Mouse (Mus musculus) embryo, embryonic 11 days (tissue): Measurements from ENCODE around the gene Hopx.

Source experiments
- DNase-seq: peaks from one replicate; pipeline ENCODE4 v3.0.0-alpha.2; 2015

The Hopx gene

DNA sequence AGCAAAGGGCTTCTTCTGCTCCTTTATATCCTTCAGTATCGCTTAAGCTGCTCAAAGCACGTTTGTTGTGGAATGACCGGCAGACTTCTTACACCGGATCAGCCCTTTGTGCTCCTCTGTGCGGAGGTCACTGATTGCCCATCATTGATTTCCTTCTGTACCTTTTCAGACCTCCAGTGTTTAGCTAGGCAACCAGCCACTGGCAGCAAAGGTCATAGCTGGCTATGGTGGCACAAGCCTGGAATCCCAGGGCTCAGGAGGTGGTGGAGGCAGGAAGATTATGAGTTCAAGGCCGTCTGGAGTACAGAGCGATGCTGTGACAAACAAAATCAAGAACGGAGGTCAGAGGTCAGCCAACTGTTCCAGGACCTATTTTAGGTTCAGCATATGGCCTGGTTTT is 17.0 kb upstream of the Hopx start:
- no peak for DNase-seq

DNA sequence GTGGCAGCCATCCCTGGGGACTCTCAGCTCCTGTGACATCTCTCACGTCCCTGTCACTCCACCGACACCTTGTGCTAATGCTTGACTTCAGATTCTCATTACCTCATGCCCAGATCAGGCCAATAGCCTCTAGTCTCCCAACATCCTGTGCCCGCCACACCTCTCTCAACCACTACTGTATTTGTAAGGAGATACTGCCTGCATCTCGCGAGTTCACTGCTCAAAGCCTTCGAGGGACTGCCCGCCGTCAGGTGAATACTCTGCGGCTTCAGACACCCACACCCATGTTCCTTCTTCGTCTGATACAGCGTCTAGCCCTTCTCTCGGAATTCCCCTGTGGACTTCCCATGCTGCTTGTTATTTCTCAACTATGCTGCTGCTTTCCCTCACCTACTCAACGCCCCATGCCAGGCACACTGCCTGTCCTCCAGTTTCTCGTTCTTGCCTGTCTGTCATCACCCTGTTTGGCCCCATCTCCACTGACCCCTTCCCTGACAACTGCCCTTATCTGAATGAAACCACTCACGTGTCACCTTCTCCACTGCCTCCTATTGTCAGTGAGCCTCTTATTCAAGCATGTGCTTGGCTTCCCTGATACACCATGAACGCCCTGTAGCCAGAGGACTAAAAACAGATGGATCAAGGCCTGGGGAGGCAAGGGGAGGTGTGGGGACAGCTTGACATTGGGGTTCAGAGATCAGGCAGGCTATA is 15.5 kb upstream of the Hopx start:
- DNase-seq, result no peak

DNA sequence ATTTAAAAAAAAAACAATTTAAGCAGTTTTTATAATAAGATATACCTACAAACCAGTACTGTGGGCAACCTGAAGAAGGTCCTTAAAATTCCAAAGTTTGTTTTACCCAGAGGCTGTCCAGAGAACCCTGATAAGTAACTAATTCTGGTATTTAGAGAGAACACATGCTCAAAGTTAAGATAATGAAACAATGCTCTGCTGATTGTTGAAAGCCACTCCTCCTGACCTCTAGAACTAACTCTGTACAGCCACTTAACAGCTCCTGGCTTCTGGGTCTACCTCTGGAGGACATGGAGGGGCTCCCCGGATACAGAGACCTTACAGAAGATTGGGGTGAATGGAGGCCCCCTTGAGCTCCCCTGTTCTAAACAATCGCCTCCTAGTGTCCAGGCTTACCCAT is 15.0 kb upstream of the Hopx start:
- no peak for DNase-seq

DNA sequence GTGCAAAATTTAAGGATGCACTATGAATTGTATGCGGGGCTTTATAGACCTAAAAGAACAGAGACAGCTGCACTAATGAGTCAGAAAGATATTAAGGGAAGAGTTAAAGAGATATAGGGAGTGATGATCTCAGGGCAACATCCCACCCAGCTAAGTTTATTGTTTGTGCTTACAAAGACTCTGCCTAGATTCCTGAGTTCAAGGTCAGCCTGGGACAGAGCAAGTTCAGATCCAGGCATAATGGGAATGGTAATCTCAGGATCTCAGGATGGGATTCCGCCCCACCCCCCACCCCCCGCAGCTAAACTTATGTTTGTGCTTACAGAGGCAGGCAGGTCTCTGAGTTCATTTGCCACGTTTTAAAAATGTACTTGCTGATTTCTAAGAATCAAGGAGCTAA is 13.9 kb upstream of the Hopx start:
- no peak for DNase-seq

DNA sequence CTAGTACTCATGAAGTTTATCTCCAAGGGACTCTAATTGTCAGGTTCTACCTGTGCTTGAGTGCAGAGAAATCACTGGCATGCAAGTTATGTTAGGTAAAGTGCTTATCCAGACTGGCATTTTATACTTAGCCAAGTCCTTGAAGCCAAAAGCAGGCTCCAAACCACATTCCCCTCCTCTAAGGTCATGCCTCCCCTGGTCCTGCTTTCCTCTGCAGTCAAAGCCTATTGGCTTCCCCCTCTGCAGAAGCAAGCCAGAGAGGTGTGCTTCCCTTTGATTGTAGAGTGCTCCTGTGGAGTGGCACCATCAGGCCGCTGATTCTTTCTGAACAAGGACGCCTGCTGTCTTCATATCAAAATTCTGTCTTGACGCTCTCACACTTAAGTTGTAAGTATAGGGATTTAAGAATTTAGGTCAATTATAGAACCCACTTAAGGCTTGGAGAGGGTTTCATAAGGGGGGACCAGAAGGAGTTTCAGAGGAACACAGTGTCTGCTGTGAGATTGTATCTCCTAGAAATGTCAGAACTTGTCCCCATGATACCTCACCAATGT is 11.6 kb upstream of the Hopx start:
- DNase-seq, result no peak

DNA sequence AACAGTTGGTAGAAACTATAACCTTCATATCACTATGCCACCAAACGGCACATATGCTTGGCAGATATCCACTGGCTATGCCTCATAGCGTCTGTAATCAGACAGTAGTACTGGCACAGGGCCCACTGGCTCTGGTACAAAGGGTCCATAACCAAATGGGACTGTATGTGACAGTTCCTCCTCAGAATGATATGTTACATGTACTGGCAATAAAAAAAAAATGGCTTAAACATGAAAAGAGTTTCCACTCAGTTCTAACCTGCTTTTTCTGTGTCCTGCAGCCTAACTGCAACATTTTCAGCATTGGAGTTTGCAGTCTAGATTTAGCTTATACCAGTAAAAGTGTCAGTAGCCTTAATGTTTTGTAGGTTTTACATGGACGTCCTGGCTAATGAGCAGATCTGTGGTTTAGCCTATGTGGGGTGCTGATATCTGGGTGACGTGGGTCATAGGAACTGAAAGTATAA is 9.9 kb upstream of the Hopx start:
- DNase-seq, result no peak

DNA sequence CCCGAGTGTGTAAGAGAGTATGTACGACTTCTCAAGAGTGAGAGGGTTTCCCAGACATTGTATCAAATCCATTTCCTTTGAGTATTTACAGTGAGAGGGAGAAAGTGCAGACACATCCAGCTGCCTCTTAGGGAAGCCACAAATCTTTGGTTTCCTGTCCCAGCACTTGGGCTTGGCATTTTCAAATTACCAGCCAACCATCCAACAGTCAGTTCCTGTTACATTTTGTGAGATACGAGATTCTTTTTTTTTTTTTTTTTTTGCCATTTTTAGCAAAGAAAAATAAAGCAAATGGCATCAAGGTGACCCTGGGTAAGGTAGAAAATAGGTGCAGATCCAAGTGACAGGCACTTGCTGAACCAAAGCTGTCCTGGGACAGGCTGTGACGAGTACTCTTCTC is 9.2 kb upstream of the Hopx start:
- no peak for DNase-seq

DNA sequence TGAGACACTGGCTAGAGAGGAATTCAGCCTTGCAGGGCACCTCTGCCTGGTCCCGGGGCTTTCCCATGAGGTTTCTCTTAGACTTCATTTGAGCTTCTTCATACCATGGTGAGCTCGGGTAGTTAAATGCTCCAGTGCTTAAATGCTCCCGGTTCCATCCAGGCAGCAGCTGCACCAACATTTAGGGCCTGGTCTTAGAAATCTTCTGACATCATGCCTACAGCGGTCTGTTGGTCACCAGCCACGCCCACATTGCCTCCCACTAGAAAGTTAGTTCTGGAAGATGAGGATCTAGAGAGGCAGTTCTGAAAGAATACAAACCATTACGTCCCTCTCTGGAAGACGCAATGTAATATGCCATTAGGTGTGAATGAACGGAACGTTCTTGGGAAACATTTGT is 8.7 kb upstream of the Hopx start:
- DNase-seq, result no peak

DNA sequence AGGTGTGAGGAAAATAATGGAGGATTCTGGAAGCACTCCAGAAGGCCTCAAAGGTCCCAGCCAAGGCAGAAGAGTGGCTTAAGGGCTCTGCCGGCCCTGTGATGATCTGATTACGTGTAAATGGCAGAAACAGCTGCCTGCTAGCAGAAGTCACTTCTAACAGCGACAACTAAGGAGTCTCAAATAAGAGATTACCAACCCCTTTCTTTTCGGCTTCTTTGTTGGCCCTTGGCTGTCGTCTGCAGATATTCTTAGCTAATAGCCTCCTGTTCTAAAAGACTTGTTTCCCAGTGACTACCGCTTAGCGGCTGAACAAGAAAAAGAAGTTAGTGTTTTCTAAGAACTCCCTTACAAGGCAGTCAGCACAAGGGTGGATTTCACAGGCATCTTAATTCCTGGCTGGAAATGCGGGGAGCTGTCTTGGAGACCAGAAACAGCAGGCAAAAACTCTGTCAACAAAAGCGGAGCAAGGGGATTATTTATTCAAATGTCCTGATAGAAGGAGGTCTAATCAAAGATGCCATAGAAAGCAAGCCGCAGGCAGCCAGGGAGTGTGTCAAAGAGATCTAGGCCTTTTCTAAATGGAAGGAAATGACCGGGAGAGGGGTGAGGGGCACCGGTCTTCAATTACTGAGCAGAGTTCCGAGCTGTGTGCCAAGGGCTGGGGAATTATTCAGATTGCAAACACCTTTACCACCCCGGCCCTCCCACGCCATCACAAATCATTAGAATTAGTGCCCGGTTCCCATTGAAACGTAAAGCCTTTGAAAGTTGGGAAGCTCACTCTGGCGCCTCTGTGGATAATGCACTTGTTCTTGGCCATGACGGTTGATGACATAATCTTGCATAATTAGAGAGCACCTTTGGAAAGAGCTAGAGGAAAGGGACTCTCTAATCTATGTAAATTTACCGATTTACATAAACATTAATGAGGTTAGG is 7.6 kb upstream of the Hopx start:
- DNase-seq, result peak; percentile 56

DNA sequence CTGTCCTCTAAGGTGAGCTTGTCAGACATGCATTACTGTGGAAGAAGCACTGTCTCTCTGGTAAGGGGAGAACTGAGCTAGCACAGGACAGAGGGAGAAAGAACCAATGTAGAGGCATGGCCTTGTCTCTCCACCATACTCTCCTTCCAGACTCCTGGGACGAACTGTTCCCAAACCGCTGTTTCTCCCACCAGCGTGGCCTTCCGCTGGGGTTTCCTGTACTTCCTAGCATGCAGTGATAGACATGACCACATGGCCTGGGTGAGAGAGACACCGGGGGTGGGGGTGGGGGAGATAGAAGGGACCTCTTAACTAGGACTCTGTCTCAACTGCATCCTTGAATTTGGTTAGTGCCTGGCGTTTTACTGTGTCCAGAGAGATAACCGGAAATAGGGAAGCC is 5.8 kb upstream of the Hopx start:
- no peak for DNase-seq

DNA sequence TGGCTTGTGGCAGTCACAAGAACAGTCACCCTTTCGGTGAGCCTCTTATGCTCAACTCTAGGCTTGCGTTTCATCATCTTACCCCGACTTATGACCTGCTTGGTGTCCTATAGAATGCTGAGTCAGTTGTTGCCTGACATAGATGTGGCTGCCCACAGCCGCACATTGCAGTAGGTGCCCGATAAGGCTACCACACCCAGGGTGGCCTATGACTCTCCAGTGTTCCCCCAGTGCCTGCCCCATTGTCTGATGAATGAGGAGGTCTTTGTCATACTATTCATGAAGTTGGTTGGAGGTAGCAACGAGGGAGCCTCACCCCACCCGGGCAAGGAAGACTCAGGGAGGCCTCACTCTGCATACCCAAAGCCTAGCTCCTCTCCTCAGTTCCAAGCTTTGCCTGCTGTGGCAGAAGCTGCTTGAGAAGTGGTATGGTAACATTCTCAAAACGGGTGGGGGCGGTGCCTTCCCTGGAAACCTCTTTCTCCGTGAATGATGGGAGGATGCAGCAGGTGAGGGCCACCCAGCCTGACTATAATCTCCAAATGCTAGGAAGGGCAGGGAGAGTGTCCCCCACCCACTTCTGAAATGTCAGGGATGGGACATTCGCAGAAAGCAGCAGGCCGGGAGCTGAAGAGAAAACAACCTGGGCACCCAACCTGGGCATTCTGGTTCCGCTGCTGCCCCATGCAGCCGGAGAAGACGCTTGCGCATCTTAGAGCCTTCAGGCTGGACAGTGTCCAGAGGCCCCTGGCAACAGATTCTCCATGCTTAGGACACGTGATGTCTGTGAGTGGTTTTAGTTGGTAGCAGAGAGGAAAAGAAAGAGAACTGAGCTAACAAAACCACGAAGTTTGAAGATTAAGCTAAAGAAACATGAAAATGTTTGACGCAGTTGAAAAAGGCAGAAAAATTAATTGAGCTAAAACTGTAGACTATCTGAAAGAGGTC is 4.8 kb upstream of the Hopx start:
- no peak for DNase-seq

DNA sequence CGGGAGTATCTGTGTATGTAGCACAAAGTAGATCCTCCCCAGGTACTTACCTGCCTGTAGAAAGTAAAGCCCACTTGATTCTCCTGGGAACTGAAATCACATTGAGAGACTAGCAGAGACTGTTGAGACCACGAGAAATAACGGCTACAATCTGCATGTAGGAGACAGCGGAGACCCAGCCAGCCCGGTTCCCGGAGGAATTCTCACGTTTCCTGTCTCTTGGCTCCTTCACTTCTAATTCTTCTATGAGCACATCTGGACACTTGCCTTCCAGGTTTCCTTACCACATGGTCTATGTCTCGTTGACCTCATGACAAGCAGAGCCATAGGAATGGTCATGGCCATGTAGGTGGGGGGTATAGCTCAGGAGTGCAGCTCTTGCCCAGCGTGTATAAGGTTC is 811 bp upstream of the Hopx start:
- DNase-seq, result no peak

DNA sequence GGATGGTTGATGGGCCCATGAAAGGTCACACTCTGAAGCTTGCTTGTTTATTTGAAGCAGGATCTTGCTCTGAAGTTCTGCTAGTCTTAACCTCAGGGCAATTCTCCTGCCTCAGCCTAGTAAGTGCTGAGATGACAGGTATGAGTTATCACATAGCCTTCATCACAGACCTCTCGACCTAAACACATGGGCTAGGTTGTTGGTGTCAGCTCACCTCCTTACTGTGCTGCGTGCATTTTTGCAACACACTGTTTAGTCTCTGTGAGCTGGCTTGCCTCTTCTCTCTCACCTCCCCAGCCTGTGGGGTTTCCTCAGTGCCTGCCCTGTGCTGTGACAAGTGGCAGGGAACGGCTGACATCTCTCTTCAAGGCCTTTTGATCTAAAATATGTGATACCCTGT is 1.1 kb downstream of the Hopx start:
- DNase-seq, result no peak

DNA sequence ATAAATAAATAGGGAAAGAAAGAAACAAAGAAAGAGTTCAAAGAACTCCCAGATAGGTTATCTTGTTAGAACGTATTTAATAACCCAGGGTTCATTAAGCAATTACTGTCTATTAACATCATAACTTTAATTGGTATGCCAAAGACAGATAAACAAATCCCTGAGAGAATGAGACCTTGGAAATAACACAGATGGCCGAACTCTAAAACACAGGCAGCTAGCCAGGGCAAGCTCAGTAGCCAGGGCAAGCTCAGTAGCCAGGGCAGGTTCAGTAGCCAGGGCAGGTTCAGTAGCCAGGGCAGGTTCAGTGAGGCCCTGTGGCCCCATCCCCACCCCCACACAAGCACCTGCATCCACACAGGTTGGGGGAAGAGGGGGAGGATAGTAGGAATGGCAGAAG is 2.9 kb downstream of the Hopx start:
- no peak for DNase-seq

DNA sequence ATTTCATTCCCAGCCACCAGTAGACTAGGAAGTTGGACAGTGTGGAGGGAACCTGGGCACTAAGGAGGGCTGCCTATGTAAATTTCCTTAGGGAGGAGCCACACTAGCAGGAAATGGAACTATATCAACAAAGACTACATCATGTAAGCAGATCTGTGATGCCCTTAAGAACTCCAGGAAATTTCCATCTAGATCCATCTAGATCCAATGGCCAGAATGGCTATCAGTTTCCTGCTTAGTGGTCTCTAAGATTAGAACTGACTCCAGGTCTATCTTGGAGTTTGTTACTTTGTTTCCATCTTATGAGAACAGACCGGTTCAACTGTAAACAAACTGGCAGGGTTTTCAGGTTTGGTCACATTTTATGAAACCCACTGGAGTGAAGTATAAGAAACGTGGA is 5.1 kb downstream of the Hopx start:
- DNase-seq, result no peak

DNA sequence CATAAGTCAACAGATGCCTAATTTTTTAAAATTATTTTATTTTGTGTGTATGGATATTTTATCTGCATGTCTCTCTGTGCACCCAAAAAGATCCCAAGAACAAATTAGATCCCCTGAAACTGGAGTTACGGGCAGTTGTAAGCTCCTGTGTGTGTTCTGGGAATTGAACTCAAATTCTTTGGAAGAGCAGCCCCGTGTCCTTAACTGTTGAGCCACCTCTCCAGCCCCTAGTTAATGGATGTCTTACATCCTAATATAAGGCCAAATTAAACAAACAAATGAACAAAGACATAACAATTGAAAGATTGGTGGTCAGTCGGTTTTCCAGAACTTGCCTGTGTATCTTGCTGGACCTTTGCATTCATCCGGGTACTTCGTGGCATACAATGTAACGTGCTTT is 6.1 kb downstream of the Hopx start:
- DNase-seq, result no peak

DNA sequence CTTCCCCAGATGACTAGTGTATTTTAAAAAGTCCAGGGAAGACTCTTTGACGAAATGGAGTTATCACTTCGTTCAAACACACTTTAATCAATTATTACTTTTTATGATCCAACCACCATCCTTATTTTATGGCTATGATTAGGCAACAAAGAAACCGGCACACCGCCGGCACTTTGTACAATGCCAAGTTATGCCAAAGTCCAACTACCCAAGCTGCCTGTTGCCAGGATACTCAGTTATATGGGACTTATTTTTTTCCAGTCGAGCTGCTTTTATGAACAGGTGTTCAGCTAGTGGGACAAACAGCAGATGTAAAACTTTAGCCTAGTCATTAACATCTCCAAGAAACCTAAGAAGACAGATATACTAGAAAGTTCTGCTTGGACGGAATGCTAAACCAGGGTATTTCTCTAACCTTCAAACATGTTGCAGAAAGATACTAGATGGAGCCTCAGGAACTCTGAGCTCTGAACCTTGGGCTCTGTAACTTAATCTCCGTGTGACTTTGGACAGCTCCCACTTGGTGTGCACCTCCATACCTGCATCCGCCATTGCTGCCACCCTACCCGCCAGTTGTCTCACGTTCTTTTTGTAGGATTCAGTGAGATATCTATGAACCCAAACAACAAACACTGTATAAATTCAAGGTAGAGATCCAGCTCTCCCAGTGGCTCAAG is 7.6 kb downstream of the Hopx start:
- DNase-seq, result no peak

DNA sequence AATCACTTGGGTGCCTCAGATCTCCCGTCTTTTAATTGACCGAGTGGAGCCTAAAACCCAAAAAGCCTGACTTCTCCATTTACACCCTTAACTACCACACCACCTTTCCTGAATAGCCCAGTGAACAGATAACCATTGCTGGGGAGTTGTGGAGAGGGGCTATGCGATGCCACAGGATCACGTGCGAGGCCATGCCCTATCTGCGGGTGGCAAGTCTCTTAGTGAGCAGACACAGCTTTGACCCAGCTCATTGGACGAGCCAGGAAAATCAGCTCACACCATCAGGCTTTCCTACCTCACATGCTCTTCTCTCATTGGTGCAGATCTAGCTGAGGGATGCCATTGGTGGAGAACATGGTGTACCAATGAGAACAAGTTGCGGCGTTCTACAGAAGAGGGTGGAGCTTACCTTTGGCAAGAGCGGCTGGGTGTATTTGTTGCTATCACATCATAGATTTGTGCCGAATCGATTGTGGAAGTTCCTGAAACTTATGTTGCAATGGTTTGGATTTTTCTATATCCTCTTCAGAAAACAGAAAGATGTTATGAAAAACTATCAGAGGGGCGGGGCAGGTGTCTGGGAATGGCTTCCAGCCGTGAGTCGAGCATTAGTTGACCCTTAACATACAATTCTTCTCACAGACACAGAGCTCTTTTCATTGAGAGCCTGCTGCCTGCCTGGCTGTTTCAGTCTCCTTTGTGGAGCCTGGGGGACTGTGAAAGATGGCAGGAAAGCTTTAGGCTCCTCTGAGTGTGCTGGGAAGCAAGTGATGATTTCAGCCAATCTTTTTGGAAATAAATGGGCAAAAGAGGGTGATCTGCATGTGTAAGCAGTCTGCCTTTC is 12.2 kb downstream of the Hopx start:
- DNase-seq, result peak; percentile 29

DNA sequence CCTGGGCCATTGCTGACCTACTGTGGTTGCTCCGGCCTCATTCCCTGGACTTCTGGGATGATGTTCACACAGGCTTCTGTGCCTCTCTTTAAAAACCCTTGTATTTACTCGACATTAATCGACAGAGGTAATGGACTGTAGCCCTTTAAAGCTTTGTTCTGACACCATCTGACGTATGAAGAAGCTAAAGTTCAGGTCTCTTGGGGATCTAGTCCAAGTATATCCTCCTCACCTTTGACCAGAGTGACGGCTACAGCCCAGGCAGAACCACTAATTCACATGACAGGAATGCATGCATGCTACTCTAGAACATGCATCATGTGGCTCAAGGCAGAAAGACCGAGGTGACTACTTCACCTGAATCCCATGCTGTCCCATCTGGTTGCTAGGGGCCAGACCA is 14.2 kb downstream of the Hopx start:
- DNase-seq, result no peak

DNA sequence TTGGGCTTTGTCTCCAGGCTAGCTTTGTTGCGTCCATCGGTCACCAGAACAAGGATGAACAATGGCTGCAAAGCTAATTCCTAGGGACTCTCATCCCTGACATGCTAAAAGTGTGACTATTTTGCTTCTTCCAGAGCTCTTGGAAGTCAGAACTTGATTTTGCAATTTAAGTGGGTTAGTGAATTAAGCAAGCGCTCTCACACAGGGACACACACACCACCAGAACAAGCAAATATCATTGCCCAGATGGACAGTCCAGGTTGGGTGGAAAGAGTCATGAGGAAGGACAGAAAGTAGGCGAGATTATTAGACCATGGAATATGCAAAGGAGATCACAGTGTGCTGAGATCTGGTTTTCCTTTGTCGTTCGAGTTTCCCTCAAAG is 14.9 kb downstream of the Hopx start:
- DNase-seq, result no peak

DNA sequence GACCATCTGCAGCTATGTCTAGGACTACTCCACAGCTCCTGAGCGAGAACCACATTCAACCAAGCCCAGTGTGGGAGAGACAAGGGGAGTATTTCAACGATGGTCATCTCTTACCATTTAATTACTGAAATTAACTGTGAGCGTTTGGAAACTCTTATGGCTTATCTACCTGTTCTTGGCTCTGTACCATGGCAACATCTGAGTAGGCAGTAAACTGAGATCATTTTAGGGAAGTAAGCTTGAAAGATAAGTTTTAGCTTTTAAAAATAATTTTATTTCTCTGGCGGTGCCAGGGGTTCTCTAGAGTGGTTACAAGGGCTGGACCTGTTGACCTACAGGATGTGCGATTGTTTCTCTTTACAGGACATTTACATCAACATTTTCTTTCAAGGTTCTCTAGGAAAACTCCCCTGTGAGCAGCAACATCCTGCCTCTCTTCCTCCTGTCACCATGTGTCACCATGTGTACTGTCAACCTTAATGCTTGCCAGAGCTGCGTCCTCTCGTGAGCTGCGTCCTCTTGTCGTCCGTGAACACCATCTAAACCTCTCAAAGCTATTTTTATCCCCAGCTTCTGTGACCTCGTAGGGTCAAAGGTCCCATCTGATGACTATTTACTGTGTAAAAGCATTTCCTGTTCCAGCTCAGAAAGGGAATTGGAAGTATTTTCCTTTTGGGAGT is 15.5 kb downstream of the Hopx start:
- DNase-seq, result peak; percentile 60
